Mouse (Mus musculus) lung, postnatal 36 days (tissue): ENCODE results near the gene Olfr1066.
"Not testable (repeated sequence)": the region's sequence is repeated elsewhere in the genome, so short reads cannot be mapped to it uniquely, and the experiment has no call there.

Experiments
- DNase-seq: peaks from one replicate; pipeline ENCODE4 v3.0.0; 2022; ENCODE audit warnings: mixed read lengths

The Olfr1066 gene

DNA sequence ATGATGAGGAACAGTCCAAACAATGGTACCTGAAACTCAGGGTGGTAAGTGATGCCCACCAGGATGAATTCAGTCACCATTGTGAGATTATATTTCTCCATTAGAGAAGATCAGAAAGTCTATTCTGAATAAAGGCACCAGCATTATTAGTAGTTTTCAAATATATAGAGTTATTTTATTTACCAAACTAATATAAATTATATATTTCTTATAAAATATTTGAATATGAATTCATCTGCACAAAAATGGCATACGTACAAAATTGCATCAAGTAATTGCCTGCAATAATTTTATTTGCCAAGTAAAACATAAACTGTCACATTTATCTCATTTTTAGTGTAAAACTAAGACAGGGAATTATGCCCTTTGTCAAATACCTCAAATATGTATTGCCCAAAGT lies at the start of gene Olfr1066:
TSS of gene Olfr1066 (minus strand) at position 101 of the 400 bp plus-strand sequence.
- DNase-seq: no peak

DNA sequence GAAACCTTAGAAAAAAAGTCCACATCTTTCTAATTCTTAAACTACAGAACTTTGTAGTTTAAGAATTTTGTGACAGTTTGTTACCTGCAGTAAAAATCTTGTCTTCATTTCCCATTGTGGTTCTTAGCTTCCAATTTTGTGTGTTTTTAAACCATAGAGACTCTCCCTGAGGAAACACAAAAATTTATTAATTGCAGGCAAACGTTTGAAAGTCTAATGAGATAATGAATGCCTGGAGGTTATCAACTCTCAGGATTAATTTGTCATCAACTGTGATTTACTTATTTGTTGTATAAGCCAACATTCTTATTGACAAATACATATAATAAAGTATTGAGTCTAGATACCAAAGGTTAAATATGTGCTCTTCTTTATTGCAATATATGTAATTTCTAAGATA lies 31.2 kb upstream of the Olfr1066 start, which contains the start of gene Olfr228:
TSS of gene Olfr228 (minus strand) at position 101 of the 400 bp plus-strand sequence.
- DNase-seq: no peak

DNA sequence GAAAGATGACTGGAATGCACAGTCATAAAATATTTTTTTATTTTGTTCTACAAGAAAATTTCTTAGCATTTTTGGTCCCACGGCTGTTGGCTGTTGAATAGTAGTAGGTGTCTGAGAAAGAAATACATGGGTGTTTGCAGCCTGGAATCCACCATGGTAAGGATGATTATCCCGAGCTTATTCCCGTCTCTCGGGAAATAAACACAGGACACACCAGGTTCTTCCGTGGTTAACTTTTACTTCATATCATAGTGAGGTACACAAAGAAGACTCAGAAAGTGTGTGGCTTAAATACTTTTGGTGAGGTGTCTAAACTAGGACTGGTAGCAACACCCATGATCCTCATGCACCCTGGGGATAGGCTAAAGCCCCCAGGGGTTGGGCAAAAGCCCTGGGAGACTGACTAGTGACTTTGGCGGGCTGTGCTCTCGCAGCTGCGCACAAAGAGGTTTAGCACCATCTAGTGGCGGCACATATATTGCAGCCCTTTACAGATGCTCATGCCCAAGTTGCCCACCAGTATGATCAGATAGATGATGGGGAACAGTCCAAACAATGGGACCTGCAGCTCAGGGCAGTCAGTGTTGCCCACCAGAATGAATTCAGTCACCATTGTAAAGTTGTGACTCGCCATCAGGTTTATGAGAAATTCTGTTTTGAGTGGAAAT lies 8.5 kb upstream of the Olfr1066 start:
- DNase-seq: peak; percentile 42

DNA sequence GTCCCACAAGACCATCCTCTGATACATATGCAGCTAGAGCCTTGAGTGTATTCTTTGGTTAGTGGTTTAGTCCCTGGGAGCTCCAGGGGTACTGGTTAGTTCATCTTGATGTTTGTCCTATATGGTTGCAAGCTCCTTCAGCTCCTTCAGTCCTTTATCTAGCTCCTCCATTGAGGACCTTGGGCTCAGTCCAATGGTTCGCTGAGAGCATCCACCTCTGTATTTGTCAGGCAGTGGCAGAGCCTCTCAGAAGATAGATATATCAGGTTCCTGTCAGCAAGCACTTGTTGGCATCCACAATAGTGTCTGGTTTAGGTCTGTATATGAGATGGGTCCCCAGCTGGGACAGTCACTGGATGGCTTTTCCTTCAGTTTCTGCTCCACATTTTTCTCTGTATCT lies 4.4 kb upstream of the Olfr1066 start:
- DNase-seq: no peak

DNA sequence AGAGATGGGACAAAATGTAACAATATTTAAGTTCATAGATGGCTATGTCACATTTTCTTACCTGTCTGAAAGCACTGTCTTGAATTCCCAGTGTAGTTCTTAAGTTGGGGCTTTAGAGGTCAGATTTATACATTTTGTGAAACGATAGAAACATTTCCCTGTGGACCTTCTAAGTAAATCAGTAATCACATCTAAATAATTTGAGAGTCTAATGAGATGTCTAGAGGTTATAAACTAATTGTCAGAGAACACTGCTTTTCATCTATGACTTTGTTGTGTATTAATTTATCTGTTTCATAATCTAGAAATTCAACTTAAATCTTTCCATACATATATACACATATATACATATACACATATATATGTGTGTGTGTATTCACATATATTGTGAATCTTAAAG lies 5.6 kb downstream of the Olfr1066 start, which contains the start of gene Olfr1065:
TSS of gene Olfr1065 (minus strand) at position 101 of the 400 bp plus-strand sequence.
- not testable (repeated sequence) for DNase-seq

DNA sequence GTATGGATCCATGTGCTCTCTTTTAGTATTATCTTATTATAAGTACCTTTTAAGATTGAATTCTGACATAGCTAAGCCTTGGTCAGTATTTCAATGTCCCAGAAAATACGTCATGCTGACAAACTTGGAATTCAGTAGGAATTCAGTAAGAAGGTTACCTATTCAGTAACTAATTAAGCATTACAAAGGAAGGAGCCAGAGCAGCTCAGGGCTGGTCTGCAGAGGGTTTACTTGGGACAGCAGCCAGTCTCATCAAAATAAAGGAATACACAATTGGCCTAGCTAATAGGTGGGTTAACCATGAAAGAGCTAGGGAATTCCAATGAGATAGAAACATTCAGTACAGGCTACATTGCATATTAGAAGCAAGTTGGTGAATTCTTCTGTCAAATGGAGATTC lies 14.0 kb downstream of the Olfr1066 start:
- DNase-seq: not testable (repeated sequence)

DNA sequence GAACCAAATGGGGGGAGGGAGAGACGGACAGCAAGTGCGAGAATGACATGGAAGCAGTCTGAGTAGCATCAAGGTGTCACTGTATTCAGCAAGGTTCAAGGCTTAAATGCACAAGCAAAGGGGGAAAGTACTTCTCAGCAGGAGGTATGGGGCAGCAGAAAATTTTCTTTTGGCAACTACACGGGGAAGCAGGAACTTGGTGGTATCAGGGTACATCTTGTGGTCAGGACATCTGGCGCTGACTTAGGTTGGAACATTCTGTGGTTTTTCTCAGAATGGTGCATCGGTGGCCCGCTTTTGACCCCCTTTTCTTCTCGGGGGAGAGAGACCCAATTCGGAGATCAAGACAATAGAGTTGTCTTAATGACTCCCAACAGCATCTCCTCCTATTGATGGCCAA lies 27.6 kb downstream of the Olfr1066 start:
- DNase-seq: not testable (repeated sequence)

DNA sequence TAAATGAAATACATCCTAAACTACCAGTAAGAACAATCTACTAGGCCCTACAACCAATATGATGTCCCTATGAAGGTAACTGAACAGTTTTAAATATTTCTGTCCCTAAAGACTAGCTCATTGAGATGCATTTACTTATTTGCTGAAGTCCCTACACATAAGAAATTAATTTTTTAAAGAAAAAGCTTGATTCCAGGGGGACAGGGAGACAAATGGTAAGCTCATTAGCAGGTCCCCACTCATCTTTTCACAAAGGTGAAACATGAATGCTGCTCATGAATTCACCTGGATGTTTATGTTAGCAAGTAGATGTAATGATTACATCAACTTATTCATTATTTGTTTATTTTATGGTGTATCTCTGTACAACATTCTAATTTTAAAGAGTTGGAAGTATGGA lies 29.4 kb downstream of the Olfr1066 start, which contains the start of gene Olfr1062:
TSS of gene Olfr1062 (minus strand) at position 101 of the 400 bp plus-strand sequence.
- not testable (repeated sequence) for DNase-seq

DNA sequence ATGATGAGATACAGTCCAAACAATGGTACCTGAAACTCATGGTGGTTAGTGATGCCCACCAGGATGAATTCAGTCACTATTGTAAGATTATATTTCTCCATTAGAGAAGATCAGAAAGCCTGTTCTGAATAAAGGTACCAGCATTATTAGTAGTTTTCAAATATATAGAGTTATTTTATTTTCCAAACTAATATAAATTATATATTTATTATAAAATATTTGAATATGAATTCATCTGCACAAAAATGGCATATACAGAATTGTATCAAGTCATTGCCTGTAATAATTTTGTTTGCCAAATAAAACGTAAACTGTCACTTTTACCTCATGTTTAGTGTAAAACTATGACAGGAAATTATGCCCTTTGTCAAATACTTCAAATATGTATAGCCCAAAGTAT lies 42.1 kb downstream of the Olfr1066 start, which contains the start of gene Olfr1061:
TSS of gene Olfr1061 (minus strand) at position 101 of the 400 bp plus-strand sequence.
- no peak for DNase-seq
